Mouse (Mus musculus) MEL-GATA-1-ER (cell line): Measurements from ENCODE around the gene Nfib.
A peak's percentile ranks its signal among the peaks of the same experiment; 100 is the strongest.

Experiments used
- DNase-seq: peaks from one replicate; pipeline ENCODE4 v3.0.0-alpha.2; 2012; ENCODE audit warnings: low read depth; ENCODE audit errors: extremely low read depth

The Nfib gene

GRCm38 (mm10) chr4:82542656-82543397, 162.7 kb downstream of the Nfib start:
- DNase-seq: no peak

GRCm38 (mm10) chr4:82541894-82542510, 163.5 kb downstream of the Nfib start:
- DNase-seq: peak; percentile 1

GRCm38 (mm10) chr4:82540466-82540990, 165.0 kb downstream of the Nfib start:
- no peak for DNase-seq

- DNase-seq: no peak
Measured at GRCm38 (mm10) chr4:82540048-82540410, 165.5 kb downstream of the Nfib start.

DNA sequence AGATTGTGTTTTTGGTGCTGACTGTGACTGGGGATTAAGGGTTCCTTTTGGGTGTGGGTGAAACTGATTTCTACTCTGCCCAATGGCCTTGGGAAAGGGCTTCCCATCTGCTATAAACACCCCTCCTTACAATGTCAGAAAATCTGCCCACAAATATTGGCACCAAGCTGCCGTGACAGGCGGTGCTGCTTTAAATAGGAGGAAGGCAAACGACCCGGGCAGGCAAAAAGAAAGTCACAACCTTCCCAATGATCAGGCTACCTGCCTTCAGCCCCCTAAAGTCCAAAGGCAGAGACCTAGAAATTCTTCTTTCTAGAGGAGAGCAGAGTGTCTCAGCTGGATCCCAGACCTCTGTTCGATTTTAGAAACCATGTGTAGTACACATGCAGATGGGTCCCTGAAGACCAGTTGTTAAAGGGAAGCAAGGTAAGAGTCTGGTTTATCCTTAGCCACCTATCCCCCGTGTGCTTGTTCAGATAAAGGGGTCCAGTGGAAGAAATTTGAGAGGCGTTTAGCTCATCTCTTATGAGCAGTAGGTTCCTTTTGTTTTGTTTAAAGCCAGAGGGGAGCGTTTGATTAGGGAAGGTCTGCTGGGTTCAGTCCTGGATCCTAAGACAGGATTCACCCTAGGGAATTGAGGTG, 166.0 kb downstream of the Nfib start:
- no peak for DNase-seq

GRCm38 (mm10) chr4:82538815-82539214, 166.7 kb downstream of the Nfib start:
- no peak for DNase-seq

DNA sequence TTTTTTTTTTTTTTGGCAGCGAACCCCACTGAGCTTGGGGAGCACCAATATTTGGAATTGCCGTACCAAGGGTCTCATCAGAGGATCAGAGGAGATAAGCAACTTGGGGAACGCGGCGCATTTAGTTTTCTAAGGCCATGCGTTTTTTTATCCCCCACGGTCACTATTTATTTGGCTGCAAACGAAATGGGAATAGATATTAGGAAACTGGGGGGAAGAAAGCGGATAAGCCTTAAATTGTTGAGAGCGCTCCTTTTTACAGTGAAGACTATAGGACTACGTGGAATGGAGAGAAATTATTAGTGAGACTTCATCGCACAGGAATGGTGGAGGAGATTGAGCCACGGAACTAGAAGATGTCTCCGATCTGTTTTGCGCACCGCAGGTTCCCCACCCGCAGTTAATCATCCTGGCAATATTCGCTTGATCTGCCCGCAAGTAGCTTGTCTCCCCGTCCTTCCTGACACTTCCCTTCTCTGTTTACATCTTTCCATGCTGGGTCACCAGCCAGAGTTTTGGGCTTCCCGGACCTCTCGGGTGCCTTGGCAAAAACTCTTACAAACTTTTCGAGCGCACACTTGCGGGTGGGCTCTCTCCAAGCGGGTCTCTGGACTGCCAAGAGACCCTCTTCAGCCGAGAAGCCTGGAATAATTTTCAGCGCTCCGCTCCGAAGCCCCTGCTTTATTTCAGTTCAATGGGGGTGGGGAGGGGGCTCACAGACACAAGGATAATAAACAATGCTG, 167.3 kb downstream of the Nfib start:
- no peak for DNase-seq

DNA sequence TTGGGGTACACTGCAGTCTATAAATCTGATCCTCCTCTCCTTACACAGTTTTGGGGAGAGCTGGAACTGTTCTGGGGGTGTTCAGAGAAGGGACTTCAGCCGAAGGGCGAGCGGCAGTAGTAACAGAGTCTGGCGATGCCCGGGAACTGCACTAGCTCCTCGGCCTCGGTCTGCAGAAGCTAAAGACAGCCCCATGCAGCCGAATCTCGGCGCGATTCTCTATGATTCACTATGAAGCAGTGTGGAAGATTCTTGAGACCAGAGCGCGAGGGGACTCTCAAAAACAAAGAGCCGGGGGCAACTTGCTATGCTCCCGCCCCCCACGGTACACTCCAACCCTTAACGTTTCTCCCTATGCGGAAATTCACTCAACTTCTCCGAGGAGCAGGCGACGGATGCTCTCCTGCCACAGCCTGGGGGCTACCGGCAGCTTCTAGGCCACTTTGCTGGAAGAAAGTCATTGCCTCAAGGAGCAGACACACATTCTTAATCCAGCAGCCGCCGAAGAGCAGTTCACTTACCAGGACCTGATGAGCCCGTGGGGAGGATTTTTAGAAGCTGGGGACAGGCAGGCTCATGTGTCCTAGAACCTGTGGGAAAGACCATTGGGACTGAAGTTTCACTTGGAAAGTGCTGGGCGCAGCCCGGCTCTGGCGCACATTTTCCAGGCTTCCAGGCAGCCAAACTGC, 168.1 kb downstream of the Nfib start:
- DNase-seq: no peak

GRCm38 (mm10) chr4:82536435-82537278, 168.9 kb downstream of the Nfib start:
- DNase-seq: no peak

- DNase-seq: no peak
Measured at GRCm38 (mm10) chr4:82535606-82536434, 169.7 kb downstream of the Nfib start.

- no peak for DNase-seq
Measured at GRCm38 (mm10) chr4:82533231-82533630, 172.3 kb downstream of the Nfib start.

DNA sequence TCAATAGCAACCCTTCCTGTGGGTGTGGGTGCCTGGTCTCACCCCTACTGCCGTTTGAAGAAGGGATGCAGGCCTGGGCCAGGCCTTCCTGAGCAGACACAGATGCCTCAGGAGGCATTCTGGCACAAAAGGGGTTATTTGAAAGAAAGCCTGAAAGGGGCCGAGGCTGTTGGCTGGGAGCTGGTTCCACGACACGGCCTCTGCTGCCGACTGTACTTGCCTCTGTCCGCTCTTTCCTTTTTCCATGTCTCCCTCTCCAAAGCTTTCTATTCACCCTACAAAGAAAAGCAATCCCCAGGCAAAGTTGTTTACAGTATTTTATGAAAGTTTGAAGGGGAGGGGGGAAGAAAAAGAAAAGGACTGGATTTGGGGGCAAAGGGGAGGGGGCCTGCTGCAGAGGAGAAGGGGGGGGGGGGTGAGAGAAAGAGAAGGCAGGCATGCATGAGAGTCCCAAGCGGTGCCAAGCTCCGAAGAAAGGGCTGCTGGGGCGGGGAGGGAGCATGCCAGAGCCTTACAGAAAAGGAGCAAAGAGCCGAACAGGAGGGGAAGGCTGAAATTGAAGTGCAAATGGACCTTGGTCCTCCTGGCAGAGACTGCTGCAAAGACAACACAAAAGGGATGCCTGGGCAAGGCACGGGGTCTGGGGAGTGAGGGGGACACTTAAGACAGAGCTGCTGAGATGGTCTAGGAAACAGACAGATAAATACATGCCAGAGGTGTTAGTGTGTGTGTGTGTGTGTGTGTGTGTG, 172.9 kb downstream of the Nfib start:
- DNase-seq: no peak

DNA sequence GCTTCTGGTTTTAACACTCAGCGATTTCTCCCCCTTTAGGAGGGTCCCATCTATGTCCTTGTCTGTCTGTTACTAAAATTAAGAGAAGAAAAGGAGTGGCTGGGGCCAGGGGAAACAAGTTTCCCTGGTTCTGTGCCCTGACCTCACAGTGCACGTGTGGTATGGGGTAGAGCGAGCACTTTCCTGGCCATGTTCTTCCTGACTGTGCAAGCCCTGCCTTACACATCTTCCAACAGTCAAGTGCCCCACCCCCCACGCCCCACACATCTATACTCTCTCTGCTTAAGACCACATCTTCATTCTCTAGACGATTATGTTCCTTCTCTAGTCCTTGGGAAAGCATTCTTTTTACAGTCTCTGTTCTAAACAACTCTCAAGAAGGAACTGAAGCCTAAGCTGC, 173.6 kb downstream of the Nfib start:
- DNase-seq: no peak

GRCm38 (mm10) chr4:82530875-82531353, 174.6 kb downstream of the Nfib start:
- no peak for DNase-seq

- DNase-seq: no peak
Measured at GRCm38 (mm10) chr4:82528978-82529377, 176.6 kb downstream of the Nfib start.

- DNase-seq: no peak
Measured at GRCm38 (mm10) chr4:82519935-82520334, 185.6 kb downstream of the Nfib start.

GRCm38 (mm10) chr4:82518132-82518531, 187.4 kb downstream of the Nfib start:
- no peak for DNase-seq

DNA sequence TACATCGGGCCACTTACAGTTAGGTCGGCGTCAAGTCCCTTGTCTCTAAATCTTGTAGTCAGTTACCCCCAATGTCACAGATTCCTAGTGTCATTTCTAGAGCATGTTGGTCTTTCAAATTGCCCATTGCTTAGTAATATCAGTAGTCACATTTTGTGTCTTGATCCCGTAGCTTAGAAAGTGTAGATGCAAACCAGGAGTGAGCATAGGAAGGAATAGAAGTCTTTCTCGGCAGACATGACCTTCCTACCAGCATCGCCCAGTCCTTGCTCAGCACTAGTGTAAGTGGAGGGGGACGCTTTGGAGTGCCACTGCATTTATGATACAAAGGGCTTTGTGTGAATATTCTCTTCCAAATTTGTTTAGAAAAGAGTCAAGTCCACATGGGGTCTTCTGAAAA, 188.2 kb downstream of the Nfib start:
- no peak for DNase-seq
